Mouse (Mus musculus): ENCODE measurements around the gene Mrvi1. TPM values are rescaled to one million over a fixed set of nuclear protein-coding genes. Genes with fewer than 3 reads are reported as not detected.
A peak's percentile ranks its signal among the peaks of the same experiment; 100 is the strongest.

Gene Mrvi1
- polyA plus RNA-seq, 1 experiment: 109 TPM

GRCm38 (mm10) chr7:110881746-110882333, 100.4 kb downstream of the Mrvi1 start:
- DNase-seq (ENCODE audit: low spot score): no peak

GRCm38 (mm10) chr7:110878028-110878427, 104.2 kb downstream of the Mrvi1 start:
- no peak for DNase-seq (ENCODE audit: low spot score)

GRCm38 (mm10) chr7:110876965-110877364, 105.3 kb downstream of the Mrvi1 start:
- DNase-seq (ENCODE audit: low spot score): no peak

GRCm38 (mm10) chr7:110868807-110869206, 113.5 kb downstream of the Mrvi1 start:
- DNase-seq (ENCODE audit: low spot score): no peak

GRCm38 (mm10) chr7:110867116-110867515, 115.1 kb downstream of the Mrvi1 start:
- DNase-seq (ENCODE audit: low spot score): no peak

GRCm38 (mm10) chr7:110866021-110866420, 116.2 kb downstream of the Mrvi1 start:
- DNase-seq (ENCODE audit: low spot score): no peak

GRCm38 (mm10) chr7:110865570-110865969, 116.7 kb downstream of the Mrvi1 start:
- DNase-seq (ENCODE audit: low spot score): no peak

GRCm38 (mm10) chr7:110865038-110865437, 117.2 kb downstream of the Mrvi1 start:
- no peak for DNase-seq (ENCODE audit: low spot score)

GRCm38 (mm10) chr7:110862751-110863289, 119.4 kb downstream of the Mrvi1 start, which contains the start of gene Lyve1:
Gene Lyve1 (minus strand): TSS chr7:110863239.
- no peak for DNase-seq (ENCODE audit: low spot score)

- DNase-seq (ENCODE audit: low spot score): no peak
These were observed 122.1 kb downstream of the Mrvi1 start for GRCm38 (mm10) chr7:110860129-110860528.

- DNase-seq (ENCODE audit: low spot score): no peak
These were observed 126.7 kb downstream of the Mrvi1 start for GRCm38 (mm10) chr7:110855604-110856003.

- DNase-seq (ENCODE audit: low spot score): no peak
These were observed 127.2 kb downstream of the Mrvi1 start for GRCm38 (mm10) chr7:110854927-110855546.

- DNase-seq (ENCODE audit: low spot score): no peak
These were observed 127.7 kb downstream of the Mrvi1 start for GRCm38 (mm10) chr7:110854519-110854918.

GRCm38 (mm10) chr7:110853611-110854010, 128.7 kb downstream of the Mrvi1 start:
- DNase-seq (ENCODE audit: low spot score): no peak

GRCm38 (mm10) chr7:110851541-110852203, 130.6 kb downstream of the Mrvi1 start:
- no peak for DNase-seq (ENCODE audit: low spot score)

GRCm38 (mm10) chr7:110848371-110848770, 133.9 kb downstream of the Mrvi1 start:
- DNase-seq (ENCODE audit: low spot score): no peak

GRCm38 (mm10) chr7:110847321-110847720, 134.9 kb downstream of the Mrvi1 start:
- DNase-seq (ENCODE audit: low spot score): no peak

- DNase-seq (ENCODE audit: low spot score): peak; percentile 84
These were observed 138.1 kb downstream of the Mrvi1 start, which contains the start of gene Rnf141 for GRCm38 (mm10) chr7:110843916-110844874. Gene Rnf141 (minus strand): TSS chr7:110844457.

- no peak for DNase-seq (ENCODE audit: low spot score)
These were observed 141.9 kb downstream of the Mrvi1 start for GRCm38 (mm10) chr7:110840332-110840731.

- no peak for DNase-seq (ENCODE audit: low spot score)
These were observed 147.7 kb downstream of the Mrvi1 start for GRCm38 (mm10) chr7:110834522-110834921.

- no peak for DNase-seq (ENCODE audit: low spot score)
These were observed 148.2 kb downstream of the Mrvi1 start for GRCm38 (mm10) chr7:110834018-110834417.

- DNase-seq (ENCODE audit: low spot score): no peak
These were observed 149.2 kb downstream of the Mrvi1 start for GRCm38 (mm10) chr7:110833024-110833423.

Data from urinary bladder, adult 2 months (tissue).